Mouse (Mus musculus) olfactory bulb, adult 2 months (tissue): Measurements from ENCODE around the gene Mecom. TPM values are rescaled to one million over a fixed set of nuclear protein-coding genes. Genes with fewer than 3 reads are reported as not detected.
"Not testable (repeated sequence)": the region's sequence is repeated elsewhere in the genome, so short reads cannot be mapped to it uniquely, and the experiment has no call there.

Experiments used
- H3K27ac ChIP-seq: fragments of 200-500 bp; 2 replicates; pipeline ENCODE4 v1.5.1; 2012; ENCODE audit warnings: low read depth, low read length; ENCODE audit not compliant: insufficient read depth
- H3K4me1 ChIP-seq: fragments of 200-500 bp; 2 replicates; pipeline ENCODE4 v1.6.1; 2012; ENCODE audit warnings: low read length; ENCODE audit not compliant: control insufficient read depth, insufficient read depth
- H3K4me3 ChIP-seq: fragments of 200-500 bp; 2 replicates; pipeline ENCODE4 v1.5.1; 2012; ENCODE audit warnings: mild to moderate bottlenecking, low read depth, low read length, moderate library complexity; ENCODE audit not compliant: insufficient read depth
- CTCF ChIP-seq: fragments of 200-500 bp; IDR thresholded peaks from 2 replicates; pipeline ENCODE4 v1.5.1; 2012; ENCODE audit warnings: low read depth, mild to moderate bottlenecking, low read length, moderate library complexity; ENCODE audit not compliant: insufficient read depth
- POLR2A ChIP-seq: fragments of 200-500 bp; IDR thresholded peaks from 2 replicates; pipeline ENCODE4 v1.6.1; 2012; ENCODE audit warnings: mild to moderate bottlenecking, low read depth, low read length, moderate library complexity; ENCODE audit not compliant: insufficient read depth
- WGBS: fragments of 180-500 bp; shearing (Covaris S2); methylation state at CpG from one replicate; pipeline ENCODE4 v1.1.7; 2018; 5-methylcytosine and 5-hydroxymethylcytosine counted together
- polyA plus RNA-seq: library from polyadenylated mRNA; stranded (reverse); fragments of >200 nt; gene quantifications from 2 replicates; pipeline ENCODE4 v1.2.4, GENCODE M21; 2012; ENCODE audit warnings: low replicate concordance; ENCODE audit not compliant: missing spikeins, insufficient read depth, insufficient read length

Mecom gene
- polyA plus RNA-seq = not detected in 2 replicates

DNA sequence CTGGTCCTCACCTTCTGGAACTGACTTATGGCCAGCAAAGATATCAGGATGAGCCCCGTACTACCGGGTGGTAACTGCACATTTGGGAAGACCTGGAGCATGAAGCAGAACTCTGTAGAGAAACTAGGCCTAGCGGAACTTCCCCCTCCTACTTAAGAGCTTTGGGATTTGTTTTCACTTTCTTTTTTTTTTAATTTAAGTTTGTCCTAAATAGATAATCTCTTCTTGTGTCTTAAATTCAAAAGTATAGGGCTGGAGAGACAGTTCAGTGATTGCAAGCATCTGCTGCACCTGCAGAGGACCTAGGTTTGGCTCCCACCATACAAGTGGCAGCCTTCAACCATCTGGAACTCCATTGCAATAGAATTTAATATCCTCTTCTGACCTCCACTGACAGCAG, at the start of gene Mecom:
Gene Mecom (minus strand): TSS at position 101 of the 400 bp plus-strand sequence.
- Histone ChIP-seq H3K4me3 (no peak within 1 kb of the TSS), H3K27ac (no peak within 1 kb of the TSS), H3K4me1 (no peaks in the 10 kb centered on the region)
- WGBS = 91% methylated on average over 3 of the region's 3 CpGs
- TF ChIP-seq CTCF (no peak), POLR2A (no peak)

DNA sequence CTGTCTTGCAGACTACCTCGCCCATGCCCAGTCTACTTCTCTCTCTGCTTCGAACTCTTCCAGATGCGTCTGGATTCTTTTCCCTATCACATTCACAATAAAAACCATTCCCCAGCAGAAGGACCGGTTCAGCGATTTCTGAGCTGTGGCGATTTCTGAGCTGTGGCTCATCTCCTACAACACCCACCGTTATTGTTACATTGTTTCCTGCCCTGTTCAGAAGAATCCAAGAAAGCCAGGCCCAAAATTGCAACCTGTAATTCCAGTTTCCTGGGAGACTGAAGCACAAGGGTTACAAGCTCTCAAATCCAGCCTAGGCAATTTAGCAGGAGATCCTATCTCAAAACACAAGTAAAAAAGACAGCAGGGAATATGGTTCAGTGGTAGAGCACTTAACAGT, 49.5 kb upstream of the Mecom start:
- no peak overlapping the region for H3K27ac ChIP-seq
- H3K4me3 ChIP-seq = no peak overlapping the region
- 77% methylated on average over 7 of the region's 7 CpGs for WGBS
- peaks cover 5% of the 10 kb centered on the region for H3K4me1 ChIP-seq
- no peak for TF ChIP-seq POLR2A

DNA sequence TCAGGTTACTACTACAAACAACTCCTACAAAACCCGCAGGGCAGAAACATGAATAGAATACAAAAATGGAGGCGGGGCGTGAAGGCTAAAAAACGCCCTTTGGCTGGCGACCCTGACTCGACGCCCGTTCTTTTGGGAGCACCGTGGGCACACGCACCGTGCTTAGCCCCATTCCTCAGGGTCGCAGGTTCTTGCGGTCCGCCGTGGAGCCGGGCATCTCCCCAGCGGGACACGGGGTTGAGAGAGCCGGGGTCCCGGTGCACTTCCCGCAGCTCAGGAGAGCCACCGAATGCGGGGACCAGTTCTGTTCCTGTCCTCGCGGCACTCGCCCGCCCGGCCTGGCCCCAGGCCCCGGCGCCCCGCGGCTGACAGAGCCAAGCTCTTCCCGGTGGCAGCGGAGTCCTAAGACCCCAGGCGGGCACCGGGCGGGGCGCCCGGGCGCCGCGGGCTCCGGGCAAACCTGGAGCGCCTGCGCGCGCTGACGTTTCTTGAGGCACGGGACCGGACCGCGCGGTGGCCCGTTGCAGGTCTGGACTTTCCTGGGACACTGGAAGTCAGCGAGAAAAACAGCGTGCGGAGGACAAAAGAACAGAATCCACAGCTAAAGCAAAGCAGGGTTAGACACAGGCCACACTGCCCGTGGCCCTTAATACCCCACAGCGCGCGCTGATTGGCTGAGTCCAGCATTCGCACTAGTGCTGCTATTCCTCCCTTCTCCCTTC, 47.5 kb upstream of the Mecom start:
- H3K27ac ChIP-seq = no peak overlapping the region
- peaks cover 5% of the 10 kb centered on the region for H3K4me1 ChIP-seq
- WGBS = under 1% methylated on average over 62 of the region's 62 CpGs
- peak; percentile 43; the same call in 1 of the 2 replicates for TF ChIP-seq POLR2A
- no peak for TF ChIP-seq CTCF
- peak overlapping the region; percentile 95 for H3K4me3 ChIP-seq

DNA sequence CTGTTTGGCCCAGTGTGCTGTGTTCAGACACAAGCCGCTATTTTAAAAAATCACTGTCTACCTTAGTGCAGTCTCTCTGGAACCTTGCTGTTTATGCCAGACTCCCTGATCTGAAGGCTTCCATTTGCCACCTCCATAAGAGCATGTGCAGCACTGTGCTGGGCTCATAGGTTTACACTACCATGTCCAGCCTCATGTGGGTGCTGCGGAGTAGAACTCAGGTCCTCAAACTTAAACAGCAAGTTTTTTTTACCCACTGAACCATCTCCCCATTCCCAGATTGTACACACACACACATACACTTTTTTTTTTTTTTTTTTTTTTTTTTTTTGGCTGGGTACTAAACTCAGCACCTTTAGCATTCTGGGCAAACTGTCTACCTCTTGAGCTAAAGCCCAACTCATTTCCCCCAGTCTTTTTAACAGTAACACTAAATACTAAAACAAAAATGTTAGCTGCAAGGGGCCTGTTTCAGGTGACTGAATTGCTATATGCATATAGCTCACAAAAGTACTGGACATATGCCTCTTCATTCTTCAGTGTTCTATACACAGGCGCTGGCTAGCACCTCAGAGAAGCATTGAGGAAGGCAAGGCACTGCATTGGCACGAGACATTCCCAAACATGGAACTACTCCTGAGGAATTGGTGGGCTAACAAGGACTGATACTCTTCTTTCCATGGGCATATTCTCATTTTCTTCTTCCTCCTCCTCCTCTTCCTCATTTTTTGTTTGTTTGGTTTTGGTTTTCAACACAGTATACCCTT, 46.1 kb upstream of the Mecom start:
- Histone ChIP-seq H3K27ac (no peak overlapping the region), H3K4me1 (no peaks in the 10 kb centered on the region), H3K4me3 (no peak overlapping the region)
- 79% methylated on average over 4 of the region's 4 CpGs for WGBS
- TF ChIP-seq POLR2A = no peak
- TF ChIP-seq CTCF = no peak

DNA sequence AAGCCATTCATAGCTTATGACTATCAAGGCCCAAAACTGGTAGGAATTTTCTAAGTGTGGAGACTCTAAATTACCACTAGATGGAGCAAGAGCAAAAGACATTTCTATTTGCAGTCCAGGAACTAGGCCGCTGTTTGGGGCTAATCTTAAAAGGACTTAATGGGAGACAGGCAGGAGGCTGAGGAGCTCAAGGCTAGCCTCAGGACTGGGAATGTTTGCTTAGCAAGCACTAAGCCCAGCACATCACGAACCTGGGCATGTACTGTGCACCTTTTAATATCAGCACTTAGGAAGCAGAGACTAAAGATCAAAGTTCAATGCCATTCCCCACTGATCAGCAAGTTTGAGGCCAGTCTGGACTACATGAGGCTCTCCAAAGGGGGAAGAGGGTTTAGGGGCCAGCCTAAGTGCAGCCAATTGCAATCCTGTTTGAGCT, 44.6 kb upstream of the Mecom start:
- 1% methylated on average over 2 of the region's 2 CpGs for WGBS
- Histone ChIP-seq H3K4me3 (no peak overlapping the region), H3K4me1 (no peaks in the 10 kb centered on the region), H3K27ac (no peak overlapping the region)
- TF ChIP-seq CTCF (no peak), POLR2A (no peak)

DNA sequence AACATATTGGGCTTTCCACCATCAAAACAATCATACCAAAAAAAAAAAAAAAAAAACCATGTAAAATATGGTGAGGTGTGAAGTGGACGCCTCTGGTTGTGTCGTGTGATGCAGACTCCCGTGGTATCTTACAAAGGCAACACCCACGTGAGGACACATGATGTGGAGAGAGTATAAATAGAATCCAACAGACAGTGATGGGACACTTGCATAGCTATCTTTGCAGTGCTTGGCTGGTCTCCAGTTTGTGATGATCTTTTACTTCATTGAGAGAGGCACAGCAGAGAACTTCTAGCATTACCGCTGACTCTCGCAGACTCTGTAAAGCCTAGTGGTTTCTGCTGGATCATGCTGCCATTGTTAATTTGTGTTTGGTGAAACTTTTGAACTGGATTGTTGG, 41.1 kb upstream of the Mecom start:
- Histone ChIP-seq H3K27ac (no peak overlapping the region), H3K4me1 (no peaks in the 10 kb centered on the region), H3K4me3 (no peak overlapping the region)
- WGBS = 64% methylated on average over 6 of the region's 6 CpGs
- no peak for TF ChIP-seq CTCF
- no peak for TF ChIP-seq POLR2A

DNA sequence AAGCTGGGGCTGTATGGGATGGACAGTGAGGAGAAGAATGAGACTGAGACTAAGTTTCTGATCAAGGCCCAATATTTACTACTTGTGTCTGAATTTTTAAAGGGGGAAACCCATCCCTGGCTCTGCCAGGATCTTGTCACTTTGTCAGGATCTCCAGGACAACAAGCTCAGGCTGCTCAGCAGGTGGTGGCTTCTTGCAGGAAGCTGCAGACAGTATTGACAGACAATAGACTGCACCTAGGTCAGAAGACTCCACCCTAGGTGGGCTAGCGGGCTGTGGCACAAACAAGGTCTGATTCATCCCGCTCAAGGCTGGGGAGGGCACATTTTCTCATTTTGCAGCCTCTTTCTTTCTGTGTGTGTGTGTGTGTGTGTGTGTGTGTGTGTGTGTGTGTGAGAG, 25.7 kb upstream of the Mecom start:
- Histone ChIP-seq H3K4me1 (no peaks in the 10 kb centered on the region), H3K4me3 (no peak overlapping the region), H3K27ac (no peak overlapping the region)
- WGBS = 32% methylated on average over 2 of the region's 2 CpGs
- no peak for TF ChIP-seq POLR2A
- TF ChIP-seq CTCF = no peak

DNA sequence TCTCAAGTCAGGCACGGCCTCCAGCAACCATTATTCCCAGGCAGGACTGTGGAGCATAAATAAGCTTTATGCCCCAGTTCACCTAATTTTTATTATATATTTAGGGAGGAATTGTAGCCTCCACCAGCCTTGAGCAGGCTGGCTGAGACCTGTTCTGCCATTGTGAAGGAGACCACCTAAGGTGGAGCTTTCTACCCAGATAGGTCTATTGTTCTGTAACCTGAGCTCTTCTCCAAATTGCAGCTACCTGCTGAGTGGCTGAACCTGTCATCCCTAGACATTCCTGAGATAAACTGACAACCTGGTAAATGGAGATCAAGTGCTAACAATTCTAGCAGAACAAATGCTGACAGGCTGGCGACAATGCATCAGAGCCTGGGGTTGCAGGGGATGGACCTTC, 18.5 kb upstream of the Mecom start:
- not testable (repeated sequence) for H3K27ac ChIP-seq, H3K4me3 ChIP-seq, H3K4me1 ChIP-seq
- 75% methylated on average over 1 of the region's 2 CpGs for WGBS

DNA sequence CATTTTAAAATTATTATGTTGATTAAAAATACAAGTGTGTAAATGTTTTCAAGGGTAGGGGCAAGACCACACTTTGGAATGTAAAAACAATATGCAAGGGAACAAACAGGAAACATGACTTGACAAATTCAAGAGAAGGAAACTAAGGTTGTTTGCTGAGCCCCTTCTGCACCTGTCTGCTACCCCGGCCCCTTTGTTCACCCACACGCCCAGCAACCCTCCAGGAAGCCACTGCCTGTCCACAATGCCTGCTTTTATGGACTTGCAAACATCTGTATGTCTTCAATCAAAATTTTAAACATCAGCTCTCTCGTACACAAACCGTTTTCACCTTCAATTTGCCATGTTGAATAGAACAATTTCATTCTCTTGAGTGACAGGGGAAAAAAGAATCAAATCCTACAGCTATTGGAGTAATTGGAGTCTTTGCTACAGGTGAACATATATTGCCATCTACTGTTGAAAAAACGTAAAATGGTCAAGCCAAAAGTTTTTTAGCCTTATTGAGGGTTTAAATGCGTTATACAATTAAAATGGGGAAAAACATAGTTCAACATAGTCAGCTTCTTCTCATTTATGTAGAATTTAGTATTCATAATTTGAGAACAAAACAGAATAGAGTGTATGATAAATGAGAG, 13.0 kb upstream of the Mecom start:
- Histone ChIP-seq H3K27ac (no peak overlapping the region), H3K4me3 (no peak overlapping the region), H3K4me1 (no peaks in the 10 kb centered on the region)
- 40% methylated on average over 6 of the region's 6 CpGs for WGBS
- no peak for TF ChIP-seq POLR2A
- no peak for TF ChIP-seq CTCF
